Mouse (Mus musculus) urinary bladder, postnatal 4 days (tissue): ENCODE measurements around the gene Pkd1l1.

Source experiments
- DNase-seq, 2 experiments: peaks; one replicate each; pipeline ENCODE4 v3.0.0; 2021 to 2022; ENCODE audit warnings: low spot score in 2 of 2

The Pkd1l1 gene

DNA sequence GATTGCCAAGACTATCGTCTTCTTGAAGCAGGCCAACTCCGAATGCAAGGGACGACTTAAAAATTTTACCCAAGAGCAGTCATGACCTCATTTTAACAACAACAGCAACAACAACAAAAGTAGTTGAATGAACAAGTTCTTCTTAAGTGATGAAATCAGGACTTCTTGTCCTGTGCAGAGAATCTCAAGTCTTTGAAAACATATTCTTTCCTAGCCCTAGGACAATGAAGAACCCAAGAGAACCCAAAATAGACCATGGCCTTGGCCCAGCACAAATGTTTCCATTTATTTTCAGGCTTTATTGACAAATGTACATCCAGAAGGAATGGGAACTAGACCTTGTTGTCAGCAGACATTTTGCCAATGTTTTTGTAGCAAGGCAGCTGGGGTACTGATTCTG lies 147.7 kb downstream of the Pkd1l1 start:
- DNase-seq = peak in 1 of 2 experiments; percentile 16

DNA sequence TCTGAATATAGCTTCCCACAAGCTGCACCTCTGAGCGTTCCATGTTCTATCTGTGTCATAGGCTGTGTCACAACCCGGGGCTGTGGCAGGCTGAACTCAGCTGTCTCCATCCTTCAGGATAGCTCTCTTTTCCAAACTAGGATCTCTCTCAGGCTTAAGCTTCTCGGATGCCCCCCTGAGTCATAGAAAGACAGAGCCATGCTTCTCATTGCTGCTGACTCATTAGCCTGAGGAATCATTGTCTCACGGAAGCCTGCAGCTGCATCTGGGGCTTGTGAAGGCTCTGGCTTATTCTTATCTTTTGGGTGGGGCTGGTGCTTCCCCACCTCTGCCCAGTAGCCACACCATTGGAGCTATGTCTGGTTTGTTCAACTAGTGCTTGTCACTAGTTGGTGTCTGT lies 151.7 kb downstream of the Pkd1l1 start:
- DNase-seq = no peak

DNA sequence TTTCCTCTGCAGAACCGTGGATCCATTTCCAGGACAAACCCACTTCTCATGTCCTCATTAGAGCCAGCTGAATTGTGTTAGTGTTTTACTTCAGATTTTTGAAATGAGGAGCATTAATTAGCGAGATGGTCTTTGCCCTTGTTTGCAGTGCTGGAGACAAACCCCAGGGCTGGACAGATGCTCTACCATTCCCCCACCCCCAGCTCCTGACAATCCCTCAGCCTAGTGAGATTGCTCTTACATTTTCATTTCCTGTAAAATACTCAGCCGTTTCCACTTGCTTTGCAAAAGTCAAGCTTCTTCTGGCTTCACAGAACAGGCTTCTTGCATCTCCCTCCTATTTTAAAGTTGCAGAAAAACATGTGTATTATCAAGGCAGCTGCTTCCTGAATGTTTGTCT lies 155.7 kb downstream of the Pkd1l1 start:
- DNase-seq = no peak

DNA sequence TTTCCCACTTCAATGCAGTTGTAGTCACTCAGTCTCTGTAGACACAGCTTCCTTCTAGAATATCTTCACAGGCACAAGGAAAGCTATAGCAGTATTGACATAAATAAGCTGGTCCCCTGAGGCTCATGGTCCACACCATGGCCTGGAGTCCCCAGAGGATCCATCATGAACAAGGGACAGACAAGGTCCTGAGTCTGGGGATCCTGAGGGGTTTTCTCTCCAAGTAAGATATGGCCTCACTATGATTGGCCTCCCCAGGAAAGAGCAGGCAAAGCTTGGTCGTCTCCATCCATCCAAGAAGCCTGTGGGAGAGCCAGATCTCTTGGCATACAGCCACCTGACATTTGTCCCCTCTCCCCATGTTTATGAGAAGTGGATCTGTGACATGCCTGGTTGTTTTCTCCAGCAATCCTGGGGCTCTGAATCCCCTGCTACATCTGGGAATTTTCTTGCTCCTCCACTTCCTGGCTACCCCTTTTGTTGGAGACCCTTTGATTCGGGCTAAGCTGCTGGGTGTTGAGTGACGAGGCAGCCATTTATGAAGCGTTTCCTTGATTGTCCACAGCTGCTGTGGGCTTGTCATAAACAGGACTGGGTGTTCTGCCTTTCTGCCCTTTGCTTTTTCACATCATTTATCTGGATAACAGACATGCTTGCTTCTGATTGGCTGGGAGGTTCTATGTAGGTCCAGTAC lies 158.8 kb downstream of the Pkd1l1 start:
- no peak for DNase-seq

DNA sequence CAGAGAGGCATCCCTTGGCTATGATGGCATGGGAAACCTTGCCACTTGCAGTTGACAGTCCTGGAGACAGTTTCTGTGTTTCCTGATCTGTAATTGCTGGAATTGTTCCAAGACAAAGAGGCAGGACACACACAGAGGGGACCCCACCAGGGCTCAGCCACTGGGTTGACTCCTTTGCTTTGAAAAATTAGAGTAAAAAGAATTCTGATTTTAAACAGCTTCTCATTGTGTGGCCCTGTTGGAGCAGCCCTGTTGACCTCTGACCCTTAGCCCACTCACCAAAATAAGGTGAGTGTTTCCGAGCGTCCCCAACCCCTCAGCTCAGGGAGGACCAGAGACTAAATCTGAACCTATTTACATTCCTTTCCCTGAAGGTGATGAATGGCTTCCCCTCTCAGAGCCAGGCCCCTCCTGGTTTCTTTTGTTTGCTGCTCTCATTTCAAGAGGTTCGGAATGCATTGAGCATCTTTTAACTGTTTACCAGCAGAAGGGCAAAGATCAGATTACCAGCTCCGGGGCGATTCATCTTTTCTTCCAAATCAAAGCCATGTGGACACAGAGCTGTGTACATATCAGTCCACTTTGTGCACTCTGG lies 161.5 kb downstream of the Pkd1l1 start:
- no peak for DNase-seq

DNA sequence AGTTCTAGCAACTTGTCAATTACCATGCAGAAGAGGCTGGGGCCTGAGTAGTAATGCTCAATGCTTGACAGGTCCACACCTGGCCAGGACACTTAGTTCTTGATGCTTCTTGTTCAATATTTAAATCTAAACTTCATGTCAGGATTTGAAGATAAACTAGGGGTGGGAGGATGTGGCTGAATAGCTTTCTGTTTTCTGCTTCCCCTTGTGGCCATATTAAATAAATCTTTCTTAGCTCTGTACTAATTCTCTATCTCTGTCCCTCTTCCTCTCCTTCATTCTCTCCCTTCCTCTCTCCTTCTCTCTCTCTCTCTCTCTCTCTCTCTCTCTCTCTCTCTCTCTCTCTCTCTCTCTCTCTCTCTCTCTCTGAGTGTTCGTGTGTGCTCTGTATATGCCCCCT lies 163.4 kb downstream of the Pkd1l1 start:
- no peak for DNase-seq

DNA sequence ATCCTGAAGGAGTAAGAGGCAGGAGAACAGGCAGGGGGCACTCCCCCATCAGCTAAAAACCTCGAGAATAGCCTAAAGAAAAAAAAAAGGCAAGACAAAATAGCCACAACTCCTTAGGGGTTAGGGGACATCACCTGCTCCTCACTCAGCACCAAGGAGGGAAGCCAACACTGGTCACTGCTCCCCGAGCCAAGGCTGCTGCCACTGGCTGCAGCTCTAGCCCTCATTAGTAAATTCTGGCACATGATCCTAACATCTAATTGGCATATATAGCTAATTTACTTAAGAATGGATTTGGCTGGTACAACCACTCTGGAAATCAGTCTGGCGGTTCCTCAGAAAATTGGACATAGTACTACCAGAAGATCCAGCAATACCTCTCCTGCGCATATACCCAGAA lies 166.1 kb downstream of the Pkd1l1 start:
- DNase-seq = no peak

DNA sequence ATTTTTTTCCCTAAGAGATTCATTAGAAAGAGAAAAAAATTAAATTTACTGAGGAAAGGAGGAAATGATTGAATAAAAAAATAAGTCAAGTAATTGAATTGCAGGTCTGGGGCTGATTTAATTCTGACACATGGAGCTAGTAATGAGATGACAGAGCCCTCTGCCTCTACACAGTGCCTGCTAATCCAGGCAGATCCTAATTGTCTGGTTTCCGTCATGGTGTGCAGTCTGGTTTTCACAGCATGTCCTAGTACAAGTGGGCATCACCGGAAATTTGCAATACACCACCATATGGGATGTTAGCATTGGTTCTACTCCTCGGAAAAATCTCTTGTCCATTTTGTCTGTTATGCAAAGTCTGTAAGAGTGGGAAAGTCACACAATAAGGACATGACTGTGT lies 168.9 kb downstream of the Pkd1l1 start:
- no peak for DNase-seq

DNA sequence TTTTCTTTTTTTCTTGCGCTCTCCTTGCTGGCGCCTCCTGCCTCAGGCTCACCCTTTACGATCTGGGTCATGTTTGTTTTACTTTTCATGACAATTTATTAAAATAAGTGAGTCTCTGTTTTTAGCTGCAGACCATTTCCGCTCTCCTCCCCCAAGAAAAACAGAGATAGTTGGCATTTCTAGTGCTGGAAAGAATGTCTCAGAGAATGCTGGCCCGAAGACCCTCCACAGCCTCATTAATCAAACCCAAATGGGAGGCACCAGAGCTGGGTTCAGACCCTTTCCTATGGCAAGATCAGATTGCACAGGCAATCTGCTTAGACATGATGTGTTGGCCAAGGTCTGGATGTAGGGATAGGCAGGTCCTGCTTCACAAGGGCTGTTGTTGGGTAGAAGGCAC lies 175.6 kb downstream of the Pkd1l1 start:
- no peak for DNase-seq

DNA sequence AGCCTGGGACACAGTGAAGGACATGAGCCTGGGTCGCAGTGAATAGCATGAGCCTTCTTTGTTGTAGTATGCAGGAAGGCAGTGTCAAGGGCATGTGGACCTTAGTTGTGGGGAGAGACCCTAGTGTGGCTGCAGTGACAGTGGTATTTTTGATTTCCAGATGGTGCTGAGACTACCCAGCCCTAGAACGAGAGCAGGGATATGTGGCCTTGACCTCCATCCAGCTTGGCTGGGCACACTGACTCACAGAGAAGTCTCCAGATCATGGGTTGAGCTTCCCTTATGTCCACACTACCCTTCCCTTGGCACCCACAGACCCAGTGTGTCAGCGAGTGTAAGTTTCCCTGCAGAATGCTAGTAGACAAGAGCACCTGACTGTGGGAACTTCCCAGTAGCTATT lies 178.0 kb downstream of the Pkd1l1 start:
- no peak for DNase-seq

DNA sequence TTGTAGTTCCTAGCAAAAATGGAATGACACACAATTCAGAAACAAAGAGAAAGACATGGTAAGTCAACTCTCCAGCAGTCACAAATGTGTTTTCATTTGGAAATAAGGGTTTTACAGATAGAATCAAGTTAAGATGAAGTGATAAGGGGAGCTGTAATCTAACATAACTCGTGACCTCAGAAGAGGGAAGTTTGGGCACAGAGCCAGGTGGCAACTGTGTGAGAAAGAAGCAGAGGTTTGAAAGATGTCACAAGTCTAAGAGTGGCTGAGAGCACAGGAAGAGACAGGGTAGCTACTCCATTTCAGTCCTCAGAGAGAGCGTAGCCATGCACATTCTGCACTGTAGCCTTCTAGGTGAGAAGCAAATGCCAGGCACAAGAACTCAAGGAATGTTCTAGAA lies 180.9 kb downstream of the Pkd1l1 start:
- no peak for DNase-seq

DNA sequence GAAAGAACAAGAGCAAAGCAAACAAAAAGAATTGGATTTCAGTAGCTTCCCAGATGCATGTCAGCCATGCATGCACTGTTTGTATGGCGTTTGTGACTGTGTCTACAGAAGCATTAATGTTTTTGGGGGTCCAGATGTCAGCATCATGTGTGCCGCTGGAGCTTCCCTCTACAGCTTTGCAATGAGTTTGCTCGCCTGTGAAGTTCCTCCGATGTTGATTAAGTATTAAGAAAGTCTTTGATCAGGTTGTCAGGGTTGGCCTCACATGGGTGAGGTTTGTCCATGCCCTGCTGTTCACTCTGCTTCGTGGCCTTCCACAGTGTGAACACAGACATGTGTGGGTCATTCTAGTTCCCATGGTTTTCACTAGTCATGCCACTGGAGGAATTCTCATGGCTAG lies 183.9 kb downstream of the Pkd1l1 start:
- no peak for DNase-seq

DNA sequence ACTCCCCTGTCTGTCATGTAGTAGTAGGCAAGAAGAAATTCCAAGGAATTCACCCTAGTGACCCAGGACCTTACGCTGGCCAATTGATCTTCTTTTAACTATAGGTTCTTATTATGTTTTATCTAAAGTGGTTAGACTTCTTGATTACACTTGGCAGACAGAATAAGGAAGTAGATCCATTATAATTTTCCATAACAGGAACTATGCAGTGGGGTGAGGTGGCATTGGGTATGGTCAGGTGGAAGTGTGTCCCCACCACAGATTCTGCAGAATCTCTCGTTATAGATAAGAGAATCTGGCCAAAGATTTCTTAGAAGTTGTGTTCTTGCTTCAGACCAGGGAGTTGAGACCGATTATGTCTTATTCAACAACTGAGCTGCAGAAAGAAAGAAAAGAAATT lies 185.5 kb downstream of the Pkd1l1 start:
- DNase-seq = no peak

DNA sequence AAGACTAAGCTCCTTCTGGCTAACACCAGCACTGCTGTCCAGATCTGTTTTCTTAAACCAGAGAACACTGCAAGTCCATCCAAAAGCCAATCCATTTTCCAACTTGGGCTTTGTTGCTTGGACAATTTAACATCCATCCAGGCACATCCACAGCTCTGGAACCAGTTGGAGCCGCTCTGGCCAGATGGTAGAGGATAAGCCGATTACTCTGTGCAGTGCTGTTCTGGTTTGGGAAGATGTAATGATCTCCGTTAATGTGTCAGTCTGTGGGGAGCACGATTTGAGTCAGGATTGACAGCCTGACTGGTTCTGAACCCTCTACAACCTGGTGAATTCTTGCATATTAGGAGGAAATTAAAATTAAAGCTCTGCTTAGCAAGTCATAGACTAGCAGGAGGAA lies 188.7 kb downstream of the Pkd1l1 start:
- DNase-seq = peak in 1 of 2 experiments; percentile 38

DNA sequence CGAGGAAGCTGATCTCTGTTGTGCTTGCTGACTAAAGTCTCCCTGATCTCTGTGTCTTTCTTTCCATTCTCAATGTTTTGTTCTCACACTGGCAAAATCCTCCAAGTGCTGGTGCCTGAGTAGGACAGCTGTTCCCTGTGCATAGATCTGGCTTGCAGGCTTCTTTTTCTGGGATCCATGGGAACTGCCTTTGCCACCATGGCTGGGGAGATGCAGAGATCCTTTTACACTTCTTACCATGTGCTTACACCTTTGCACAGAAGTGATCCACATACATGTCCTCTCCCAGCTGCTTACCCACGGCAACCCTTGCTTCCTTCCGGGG lies 191.0 kb downstream of the Pkd1l1 start:
- DNase-seq = no peak

DNA sequence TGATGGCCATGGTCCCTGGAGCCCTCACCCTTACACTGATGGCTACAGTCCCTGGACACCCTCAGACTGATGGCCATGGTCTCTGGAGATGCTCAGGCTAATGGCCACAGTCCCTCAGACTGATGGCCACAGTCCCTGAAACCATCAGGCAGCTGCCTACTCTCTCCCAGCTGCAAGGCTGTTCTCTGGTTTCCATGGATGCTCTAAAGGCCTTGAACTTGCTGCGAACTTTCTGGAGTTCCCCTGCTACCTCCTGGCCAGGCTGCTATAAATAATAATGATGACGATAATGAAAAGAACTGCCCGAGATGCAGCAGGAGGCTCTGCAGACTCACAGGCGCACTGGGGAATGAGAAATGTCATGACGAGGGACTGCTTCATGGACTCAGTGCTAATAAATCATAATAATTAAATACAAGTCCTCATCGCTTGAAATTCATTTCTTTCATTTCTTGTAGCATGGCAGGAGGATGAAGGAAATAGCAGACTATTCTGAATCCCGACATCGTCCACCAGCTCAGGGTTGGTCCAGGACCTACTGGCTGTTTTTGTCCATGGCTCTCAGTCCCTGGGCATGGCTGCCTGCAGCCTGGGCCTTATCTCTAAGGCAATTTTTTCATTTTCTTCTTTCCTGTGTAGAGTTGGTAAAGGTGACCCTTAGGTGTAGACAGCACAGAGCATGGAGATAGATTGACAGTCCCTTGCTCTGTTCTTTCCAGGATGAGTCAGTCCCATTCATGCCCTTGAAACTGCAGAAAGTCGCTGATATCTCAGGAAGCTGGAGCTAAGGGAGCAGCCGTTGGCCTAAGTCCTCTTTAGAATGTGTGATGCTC lies 191.5 kb downstream of the Pkd1l1 start:
- DNase-seq = peak; percentile 34 to 55

DNA sequence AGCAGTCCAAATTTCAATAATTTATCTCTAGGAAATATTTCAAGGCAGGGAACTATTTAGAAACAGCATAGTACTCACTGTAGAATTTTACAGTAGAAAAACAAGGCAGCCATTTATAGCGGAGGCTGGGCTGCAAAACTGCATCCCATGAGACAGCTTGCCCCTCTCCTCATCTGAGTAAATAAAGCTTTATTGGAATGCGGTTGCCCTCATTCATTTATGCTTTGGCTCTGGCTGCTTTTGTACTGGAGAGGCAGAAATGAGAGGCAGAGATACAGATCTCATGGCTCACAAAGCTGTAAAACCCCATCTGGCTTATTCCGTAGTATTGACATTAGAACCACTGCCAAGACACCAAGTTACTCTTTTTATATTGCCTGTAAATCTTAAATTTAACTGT lies 193.6 kb downstream of the Pkd1l1 start:
- DNase-seq = no peak
